ENCODE assay signal across 8 mouse cellular contexts in the genomic region with DNA sequence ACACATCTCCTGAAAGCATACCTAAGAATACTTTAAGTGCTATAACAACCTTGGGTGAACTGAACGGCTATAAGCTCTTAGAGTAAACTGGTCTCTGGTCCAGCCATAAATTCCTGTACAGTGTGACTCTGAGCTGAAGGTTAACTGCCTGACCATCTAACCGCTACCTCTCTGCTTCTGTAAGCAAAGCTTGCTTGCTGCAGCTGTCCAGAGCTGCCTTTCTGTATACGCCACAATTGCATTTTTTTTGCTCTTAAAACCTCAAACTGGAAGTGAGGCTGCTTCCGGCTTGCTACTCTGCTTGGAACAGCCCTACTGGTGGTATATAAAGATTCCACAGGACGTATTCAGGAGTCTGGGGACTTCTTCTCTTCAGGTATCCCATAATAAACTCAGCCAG. TPM values are rescaled to one million over a fixed set of nuclear protein-coding genes. Genes with fewer than 3 reads are reported as not detected.
A peak's percentile ranks its signal among the peaks of the same experiment; 100 is the strongest.
DNase-seq lines count a peak whose midpoint lies in the region; ATAC-seq and TF ChIP-seq lines count a peak whose summit lies in the region.
"Had no signal": no experiment of that assay in that cellular context is flagged by ENCODE, and none has a peak within 500 bp of the region (broad histone marks: within the 10 kb centered on the region; RNA-seq: fewer than 3 reads in every experiment).

No protein-coding gene starts in this region.

- no peak for DNase-seq in kidney, adult 18-20 months
- DNase-seq in CD4-positive, CD25-positive, alpha-beta regulatory T cell, adult 2 months (ENCODE audit: low read depth, low spot score): peak; percentile 70
- DNase-seq in adrenal gland, postnatal 25 days: no peak
- no peak for DNase-seq in adipocyte (ENCODE audit: low spot score)

- ATAC-seq in kidney, embryonic 15.5 days (replicated peaks; ENCODE audit: low FRiP score): no peak

- H3K79me2 ChIP-seq in macrophage (ENCODE audit: inconsistent target): peaks cover 55% of the 10 kb centered on the region

- peak overlapping the region; percentile 98 for H3K27ac ChIP-seq in kidney, embryonic 15.5 days
- peak overlapping the region; percentile 92 for H3K27ac ChIP-seq in bone marrow macrophage, adult 2 months (ENCODE audit: insufficient read depth, low read depth, low read length)
- peak overlapping the region; percentile 91 for H3K27ac ChIP-seq in macrophage

- 0 out of 2 replicates have a peak overlapping the region, but pooled peaks have one; percentile 29 for H3K9ac ChIP-seq in kidney, embryonic 15.5 days

- TF ChIP-seq POLR2A in bone marrow macrophage, adult 2 months (IDR thresholded peaks at IDR 0.05; ENCODE audit: borderline replicate concordance, low read depth, low read length): no peak

- H3K4me1 ChIP-seq in kidney, embryonic 15.5 days: peaks cover 50% of the 10 kb centered on the region
- H3K4me1 ChIP-seq in bone marrow macrophage, adult 2 months (ENCODE audit: control insufficient read depth, insufficient read depth, low read length): peaks cover 31% of the 10 kb centered on the region

- H3K9me3 ChIP-seq in kidney, embryonic 15.5 days (replicated peaks): no peaks in the 10 kb centered on the region

- 56% methylated on average over 5 of the region's 5 CpGs for WGBS in kidney, embryonic 15.5 days
- WGBS in macrophage (ENCODE audit: missing documents): 16% methylated on average over 5 of the region's 5 CpGs

- H3K36me3 ChIP-seq in kidney, embryonic 15.5 days: peaks cover 45% of the 10 kb centered on the region
- H3K36me3 ChIP-seq in macrophage (ENCODE audit: inconsistent target): peaks cover 25% of the 10 kb centered on the region

- TF ChIP-seq CTCF in bone marrow macrophage, adult 2 months (IDR thresholded peaks at IDR 0.05; ENCODE audit: low read depth, low read length): no peak

- no peak overlapping the region for H3K4me3 ChIP-seq in kidney, embryonic 15.5 days (replicated peaks)
- no peak overlapping the region for H3K4me3 ChIP-seq in bone marrow macrophage, adult 2 months (ENCODE audit: insufficient read depth, low read length)
- peak overlapping the region; percentile 55 for H3K4me3 ChIP-seq in macrophage (ENCODE audit: inconsistent target)
- H3K4me3 ChIP-seq: myocyte had no signal

- H3K4me2 ChIP-seq in kidney, embryonic 15.5 days: peak overlapping the region; percentile 70

- H3K27me3 ChIP-seq in kidney, embryonic 15.5 days: no peaks in the 10 kb centered on the region

RNA-seq across cellular contexts. Expression of gene Atp6v1g2, which starts 0.8 kb away (rescaled TPM):
- polyA plus RNA-seq in kidney, embryonic 15.5 days (2015; fragmentation: Nextera tagmentation; extraction: Ambion mirVana): 6.2 and 6.4 TPM in 2 replicates
- 11.2 and 15.1 TPM in 2 replicates for polyA plus RNA-seq in bone marrow macrophage, adult 2 months (2012; ENCODE audit: insufficient read depth, insufficient read length, missing spikeins)
- total RNA-seq in macrophage (2018; cell fraction: chromatin; rRNA removed): 10 to 100 TPM in 18 of 26 experiments, 1 to 10 TPM in 8; 4.2 to 28.2 (median 14.3) TPM
- 1 to 10 TPM; 2.2 to 6.6 (median 3.8) TPM for total RNA-seq in macrophage (2018; cell fraction: cytosol; rRNA removed)
- 10 to 100 TPM in 10 of 26 experiments, 1 to 10 TPM in 16; 4.8 to 33.5 (median 8.2) TPM for total RNA-seq in macrophage (2018; cell fraction: nucleus; rRNA removed)
- polyA plus RNA-seq in macrophage (2018): 5.0 to 12.5 TPM (median 6.9 TPM) in 3 replicates
- 8.0 and 8.4 TPM in 2 replicates for total RNA-seq in adrenal gland, postnatal 25 days (2021)

RNA-seq across cellular contexts. Expression of gene Nfkbil1, which starts 2.9 kb away (rescaled TPM):
- 11.3 and 12.4 TPM in 2 replicates for polyA plus RNA-seq in kidney, embryonic 15.5 days (2015; fragmentation: Nextera tagmentation; extraction: Ambion mirVana)
- polyA plus RNA-seq in bone marrow macrophage, adult 2 months (2012; ENCODE audit: insufficient read depth, insufficient read length, missing spikeins): 15.5 and 15.7 TPM in 2 replicates
- total RNA-seq in macrophage (2018; cell fraction: chromatin; rRNA removed): 10 to 100 TPM in 24 of 26 experiments, 1 to 10 TPM in 2; 6.7 to 47.8 (median 25.9) TPM
- 10 to 100 TPM in 22 of 26 experiments, 1 to 10 TPM in 4; 8.7 to 22.2 (median 18.1) TPM for total RNA-seq in macrophage (2018; cell fraction: cytosol; rRNA removed)
- total RNA-seq in macrophage (2018; cell fraction: nucleus; rRNA removed): 10 to 100 TPM in 22 of 26 experiments, 1 to 10 TPM in 4; 8.6 to 27.7 (median 18.6) TPM
- 8.3 to 16.7 TPM (median 14.8 TPM) in 3 replicates for polyA plus RNA-seq in macrophage (2018)
- 18.3 and 24.1 TPM in 2 replicates for total RNA-seq in adrenal gland, postnatal 25 days (2021)

RNA-seq across cellular contexts. Expression of gene Ddx39b, which starts 8.9 kb away (rescaled TPM):
- polyA plus RNA-seq in kidney, embryonic 15.5 days (2015; fragmentation: Nextera tagmentation; extraction: Ambion mirVana): 531 and 538 TPM in 2 replicates
- 164 and 169 TPM in 2 replicates for polyA plus RNA-seq in bone marrow macrophage, adult 2 months (2012; ENCODE audit: insufficient read depth, insufficient read length, missing spikeins)
- 100 to 1,000 TPM; 305 to 692 (median 502) TPM for total RNA-seq in macrophage (2018; cell fraction: chromatin; rRNA removed)
- 100 to 1,000 TPM in 13 of 26 experiments, 10 to 100 TPM in 13; 75.9 to 135 (median 100) TPM for total RNA-seq in macrophage (2018; cell fraction: cytosol; rRNA removed)
- 100 to 1,000 TPM; 313 to 609 (median 458) TPM for total RNA-seq in macrophage (2018; cell fraction: nucleus; rRNA removed)
- polyA plus RNA-seq in macrophage (2018): 113 to 158 TPM (median 122 TPM) in 3 replicates
- 237 and 249 TPM in 2 replicates for total RNA-seq in adrenal gland, postnatal 25 days (2021)

RNA-seq across cellular contexts. Expression of gene Gm16181, which starts 12.0 kb away (rescaled TPM):
- 0.65 and 0.69 TPM in 2 replicates for polyA plus RNA-seq in kidney, embryonic 15.5 days (2015; fragmentation: Nextera tagmentation; extraction: Ambion mirVana)
- not detected in 2 replicates for polyA plus RNA-seq in bone marrow macrophage, adult 2 months (2012; ENCODE audit: insufficient read depth, insufficient read length, missing spikeins)
- 10 to 100 TPM in 3 of 26 experiments, 1 to 10 TPM in 12, not detected in 11; 2.4 to 18.5 (median 7.6) TPM for total RNA-seq in macrophage (2018; cell fraction: chromatin; rRNA removed)
- total RNA-seq in macrophage (2018; cell fraction: cytosol; rRNA removed): 1 to 10 TPM in 11 of 26 experiments, under 1 TPM in 7, not detected in 8; 0.51 to 4.6 (median 1.3) TPM
- total RNA-seq in macrophage (2018; cell fraction: nucleus; rRNA removed): 10 to 100 TPM in 7 of 26 experiments, 1 to 10 TPM in 14, not detected in 5; 1.2 to 30.6 (median 7.2) TPM
- polyA plus RNA-seq in macrophage (2018): not detected in 3 replicates
- not detected in 2 replicates for total RNA-seq in adrenal gland, postnatal 25 days (2021)

RNA-seq across cellular contexts. Expression of gene Lta, which starts 27.5 kb away (rescaled TPM):
- polyA plus RNA-seq in kidney, embryonic 15.5 days (2015; fragmentation: Nextera tagmentation; extraction: Ambion mirVana): 0.10 TPM in 1 of 2 replicates, not detected in the other
- polyA plus RNA-seq in bone marrow macrophage, adult 2 months (2012; ENCODE audit: insufficient read depth, insufficient read length, missing spikeins): not detected in 2 replicates
- total RNA-seq in macrophage (2018; cell fraction: chromatin; rRNA removed): 1 to 10 TPM in 3 of 26 experiments, under 1 TPM in 4, not detected in 19; 0.69 to 1.6 (median 0.75) TPM
- under 1 TPM in 14 of 26 experiments, not detected in 12; 0.10 to 0.65 (median 0.20) TPM for total RNA-seq in macrophage (2018; cell fraction: cytosol; rRNA removed)
- 1 to 10 TPM in 7 of 26 experiments, under 1 TPM in 12, not detected in 7; 0.39 to 2.6 (median 0.79) TPM for total RNA-seq in macrophage (2018; cell fraction: nucleus; rRNA removed)
- polyA plus RNA-seq in macrophage (2018): not detected in 3 replicates
- total RNA-seq in adrenal gland, postnatal 25 days (2021): 0.30 TPM in 1 of 2 replicates, not detected in the other
